Mouse (Mus musculus) spleen, adult 18-20 months (tissue): ENCODE measurements at regions not wholly inside any gene's neighbourhood (a gene's known extent, or its start where the extent isn't known, plus 50 kb on each side); places are given as distances from the start of the nearest gene placed in this dataset.

ENCODE experiments used
- DNase-seq, 2 experiments: peaks; one replicate each; pipeline ENCODE4 v3.0.0; 2022; ENCODE audit warnings: mixed read lengths in 2 of 2

GRCm38 (mm10) chr11:117036977-117037376, 78.0 kb upstream of the Sec14l1 start:
- DNase-seq: no peak

- no peak for DNase-seq
These were observed 76.5 kb upstream of the Sec14l1 start for GRCm38 (mm10) chr11:117038282-117039106.

- DNase-seq: no peak
These were observed 74.1 kb upstream of the Sec14l1 start for GRCm38 (mm10) chr11:117040829-117041228.

GRCm38 (mm10) chr11:117042336-117042735, 72.6 kb upstream of the Sec14l1 start:
- no peak for DNase-seq

- DNase-seq: peak; percentile 29 to 64
These were observed 71.4 kb upstream of the Sec14l1 start for GRCm38 (mm10) chr11:117043524-117043923.

- DNase-seq: no peak
These were observed 70.2 kb upstream of the Sec14l1 start for GRCm38 (mm10) chr11:117044731-117045130.

- no peak for DNase-seq
These were observed 68.3 kb upstream of the Sec14l1 start for GRCm38 (mm10) chr11:117046636-117047035.

GRCm38 (mm10) chr11:117047172-117047950, 67.6 kb upstream of the Sec14l1 start:
- DNase-seq: no peak

GRCm38 (mm10) chr11:117048911-117049310, 66.1 kb upstream of the Sec14l1 start:
- no peak for DNase-seq

- DNase-seq: no peak
These were observed 64.2 kb upstream of the Sec14l1 start for GRCm38 (mm10) chr11:117050788-117051187.

- DNase-seq: peak in 1 of 2 experiments; percentile 44
These were observed 58.0 kb upstream of the Sec14l1 start for GRCm38 (mm10) chr11:117056958-117057357.

GRCm38 (mm10) chr11:117057451-117057850, 57.5 kb upstream of the Sec14l1 start:
- DNase-seq: no peak

GRCm38 (mm10) chr11:117059120-117059519, 55.8 kb upstream of the Sec14l1 start:
- DNase-seq: no peak

- DNase-seq: no peak
These were observed 54.8 kb upstream of the Sec14l1 start for GRCm38 (mm10) chr11:117059981-117060705.

- no peak for DNase-seq
These were observed 54.1 kb upstream of the Sec14l1 start for GRCm38 (mm10) chr11:117060706-117061337.

- no peak for DNase-seq
These were observed 52.0 kb upstream of the Sec14l1 start for GRCm38 (mm10) chr11:117062772-117063499.
